Mouse (Mus musculus) kidney, postnatal 4 days (tissue): ENCODE measurements at regions not wholly inside any gene's neighbourhood (a gene's known extent, or its start where the extent isn't known, plus 50 kb on each side); places are given as distances from the start of the nearest gene placed in this dataset.

Source experiments
- DNase-seq, 2 experiments: peaks; one replicate each; pipeline ENCODE4 v3.0.0; 2021; ENCODE audit warnings: mixed read lengths in 2 of 2

GRCm38 (mm10) chr3:42129821-42130560 lies 387.6 kb downstream of the D3Ertd751e start:
- DNase-seq = no peak

DNA sequence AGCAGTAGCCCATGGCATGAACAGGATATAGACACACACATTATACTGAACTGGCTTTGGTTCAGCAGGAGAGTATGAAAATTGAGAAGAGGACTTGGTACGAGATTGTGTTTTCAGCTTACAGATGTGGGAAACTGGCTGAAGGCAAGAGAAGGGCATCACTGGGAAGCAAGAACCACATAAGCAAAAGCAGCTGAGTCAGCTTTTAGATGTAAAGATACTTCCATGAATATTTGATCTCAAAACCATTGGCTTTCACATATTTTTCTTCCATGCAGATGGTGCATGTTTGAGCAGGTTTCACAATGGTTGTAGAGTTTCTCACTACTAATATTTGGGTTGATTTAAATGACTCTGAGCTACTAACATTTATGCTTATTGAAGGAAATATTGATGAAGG lies 389.9 kb downstream of the D3Ertd751e start:
- DNase-seq = no peak

GRCm38 (mm10) chr3:42153372-42153771 lies 411.0 kb downstream of the D3Ertd751e start:
- DNase-seq = no peak

DNA sequence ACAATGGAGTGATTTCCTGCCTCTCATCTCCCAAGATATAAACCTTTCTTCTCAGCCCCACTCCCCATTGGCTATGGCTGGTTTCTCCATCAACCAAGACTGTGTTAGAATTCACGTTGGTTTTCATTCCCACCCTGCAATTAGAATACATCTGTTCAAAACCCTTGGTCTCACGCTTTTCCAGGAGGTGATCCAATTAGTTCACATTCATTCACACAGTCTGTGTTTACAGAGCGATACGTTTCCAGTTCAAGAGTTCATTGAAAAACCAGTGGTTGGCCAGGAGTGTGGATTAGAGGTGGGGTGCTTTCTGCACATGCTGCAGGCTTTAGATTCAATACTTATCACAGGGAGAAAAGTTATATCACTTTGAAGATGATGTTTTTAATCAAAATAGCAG lies 412.5 kb downstream of the D3Ertd751e start:
- DNase-seq = no peak

- DNase-seq = no peak
Observed at GRCm38 (mm10) chr3:42163666-42164065, 421.3 kb downstream of the D3Ertd751e start.

- no peak for DNase-seq
Observed at GRCm38 (mm10) chr3:42199206-42199605, 456.8 kb downstream of the D3Ertd751e start.

DNA sequence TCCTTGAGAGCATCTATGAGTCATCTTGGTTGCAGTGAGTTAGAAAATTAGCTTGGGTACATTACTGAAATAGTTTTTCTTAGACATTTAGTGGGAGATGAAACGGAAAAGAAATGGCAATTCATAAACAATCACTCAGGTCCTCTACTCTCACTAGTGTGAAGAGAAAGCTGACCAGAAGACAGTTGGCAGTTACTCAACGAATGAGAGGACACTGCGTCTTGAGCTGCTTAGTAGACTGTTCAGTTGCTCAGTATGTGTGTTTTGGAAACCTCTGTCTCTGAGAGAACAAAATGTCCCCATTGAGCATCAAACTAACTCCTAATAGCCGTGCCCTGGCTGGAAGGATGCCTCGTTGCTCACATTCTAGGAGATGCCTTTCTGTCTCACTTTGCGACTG lies 459.0 kb downstream of the D3Ertd751e start:
- no peak for DNase-seq

DNA sequence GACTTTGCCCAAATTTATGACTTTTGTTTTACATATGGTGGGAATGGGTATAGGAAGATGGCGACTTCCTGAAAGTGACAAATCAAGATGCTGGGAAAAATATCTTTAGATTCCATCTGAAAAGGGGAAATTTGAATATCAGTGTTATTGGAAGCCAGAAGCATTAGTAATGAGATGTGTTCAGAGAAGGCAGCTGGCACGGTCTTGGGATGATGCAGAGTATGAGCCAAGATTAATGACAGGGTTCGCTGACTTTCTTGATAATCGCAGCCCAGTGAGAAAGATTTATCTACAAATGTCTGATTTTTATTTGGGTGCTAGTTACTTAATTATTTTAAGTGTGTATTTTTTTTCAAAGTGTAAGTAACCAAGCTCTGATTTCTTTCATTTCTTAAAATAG lies 463.2 kb downstream of the D3Ertd751e start:
- no peak for DNase-seq

GRCm38 (mm10) chr3:42211420-42211819 lies 469.0 kb downstream of the D3Ertd751e start:
- DNase-seq = no peak

- no peak for DNase-seq
Observed at GRCm38 (mm10) chr3:42212456-42212855, 470.0 kb downstream of the D3Ertd751e start.

GRCm38 (mm10) chr3:42213163-42213562 lies 470.8 kb downstream of the D3Ertd751e start:
- DNase-seq = no peak

DNA sequence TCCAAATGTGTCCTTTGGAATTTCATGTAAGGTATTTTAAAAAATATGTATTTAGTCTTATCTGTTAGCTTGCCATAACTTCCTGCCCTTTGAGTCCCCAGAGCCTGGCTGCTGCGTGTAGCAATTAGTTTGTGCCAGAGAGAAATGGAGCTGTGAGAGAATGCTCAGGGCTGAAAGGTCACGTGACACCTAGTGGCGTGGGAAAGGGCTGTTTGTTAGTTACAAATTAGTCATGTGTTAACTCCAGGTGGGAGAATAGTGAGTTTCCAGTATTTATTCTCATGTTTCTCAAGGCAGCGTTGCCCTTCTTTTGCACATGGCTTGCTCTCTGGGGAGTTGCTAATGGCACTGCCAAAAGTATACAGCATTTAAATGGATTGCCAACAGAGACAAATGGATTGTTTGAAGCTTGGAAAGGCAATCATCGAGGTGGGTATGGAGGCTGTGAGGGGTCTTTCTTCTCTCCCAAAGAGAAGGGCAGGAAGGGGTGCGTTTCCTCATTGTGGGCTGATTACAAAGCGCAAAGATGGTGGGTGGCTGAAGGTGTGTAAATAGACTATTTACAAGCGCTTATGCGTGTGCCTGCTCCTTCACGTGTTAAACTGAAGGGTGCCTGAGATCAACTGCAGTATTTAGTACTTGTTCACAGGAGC lies 472.3 kb downstream of the D3Ertd751e start:
- peak; percentile 14 to 43 for DNase-seq

GRCm38 (mm10) chr3:42218719-42219118 lies 476.3 kb downstream of the D3Ertd751e start:
- no peak for DNase-seq

DNA sequence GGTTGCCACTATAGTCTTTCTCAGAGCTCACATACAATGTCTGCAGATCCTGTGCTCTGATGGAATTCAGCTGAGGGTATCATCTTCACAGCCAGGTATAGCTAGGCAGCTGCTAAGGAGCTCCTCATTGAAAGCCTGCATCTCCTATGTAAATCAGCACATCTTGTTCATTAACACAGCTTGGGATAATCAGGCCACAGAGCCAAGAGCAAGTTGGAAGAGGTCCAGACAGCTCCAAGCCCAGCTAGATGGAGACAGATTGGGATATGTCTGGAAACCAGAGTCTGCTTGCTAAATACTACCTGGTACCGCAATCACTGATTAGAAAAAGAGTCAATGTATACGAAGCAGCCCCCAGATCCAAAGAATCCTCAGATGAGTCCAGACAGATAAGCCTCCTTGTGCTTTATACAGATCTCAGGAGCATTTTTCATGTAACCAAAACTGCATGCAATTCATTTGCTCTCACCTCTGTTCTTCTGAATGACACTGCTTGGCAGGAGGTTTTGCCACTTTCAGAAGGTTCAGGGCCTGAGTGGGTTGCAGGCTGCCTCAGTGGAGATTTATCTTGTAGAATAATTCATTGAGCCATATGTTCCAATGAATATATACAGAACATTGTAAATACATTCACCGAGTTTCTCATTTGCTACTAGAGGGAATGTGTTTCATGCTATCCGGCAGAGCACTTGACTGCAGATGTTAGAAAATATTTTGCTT lies 485.4 kb downstream of the D3Ertd751e start:
- no peak for DNase-seq

DNA sequence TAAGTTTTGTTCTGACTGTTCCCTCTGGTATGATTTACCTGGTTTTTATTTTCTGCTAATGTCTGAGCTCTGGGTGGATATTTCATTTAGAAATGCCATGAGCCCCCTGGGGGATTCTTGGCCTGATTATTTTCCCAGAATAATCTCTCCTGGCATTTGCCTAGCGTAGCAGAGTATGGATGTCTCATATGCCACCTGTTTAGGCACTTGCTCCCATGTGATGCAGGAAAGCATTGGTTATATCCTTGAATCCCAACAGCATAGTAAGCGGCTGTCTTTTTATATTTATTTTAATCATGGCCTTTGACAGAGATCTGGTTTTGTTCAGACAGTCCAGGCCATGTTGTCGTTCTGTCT lies 486.0 kb downstream of the D3Ertd751e start:
- no peak for DNase-seq

- no peak for DNase-seq
Observed at GRCm38 (mm10) chr3:42232268-42232667, 489.9 kb downstream of the D3Ertd751e start.

DNA sequence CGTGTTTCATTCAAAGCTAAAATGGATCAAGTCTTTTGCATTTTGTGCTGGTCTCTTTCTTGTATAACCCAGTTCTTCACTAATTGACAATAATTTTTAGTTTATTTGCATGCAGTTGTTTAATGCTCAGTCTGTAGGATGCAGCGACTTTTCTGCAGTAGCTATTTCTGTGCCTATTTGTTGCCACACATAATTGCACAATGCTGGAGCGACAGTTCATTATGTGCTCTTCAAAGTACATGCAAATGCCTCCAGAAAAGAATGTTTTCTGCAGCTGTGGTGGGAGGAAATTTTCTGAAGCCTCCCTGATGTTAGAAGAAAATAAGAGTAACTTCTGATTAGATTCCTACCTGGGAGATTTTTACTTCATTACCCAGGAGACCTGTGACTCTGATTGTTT lies 491.3 kb downstream of the D3Ertd751e start:
- no peak for DNase-seq

- no peak for DNase-seq
Observed at GRCm38 (mm10) chr3:42235515-42235914, 493.1 kb downstream of the D3Ertd751e start.
